8 mouse cellular contexts compared by ENCODE assay signal in genomic region chr2:148397784-148398100, GRCm38 (mm10). TPM values are rescaled to one million over a fixed set of nuclear protein-coding genes. Genes with fewer than 3 reads are reported as not detected.
DNase-seq lines count a peak whose midpoint lies in the region; ATAC-seq and TF ChIP-seq lines count a peak whose summit lies in the region.

No protein-coding gene starts in this region.

- H3K27me3 ChIP-seq in forebrain, postnatal 0 days (ENCODE audit: insufficient read depth, low read length) = peaks cover 7% of the 10 kb centered on the region
- peaks cover 38% of the 10 kb centered on the region for H3K27me3 ChIP-seq in forebrain, embryonic 13.5 days

- H3K4me3 ChIP-seq in forebrain, postnatal 0 days (ENCODE audit: low read depth, low read length) = no peak overlapping the region
- no peak overlapping the region for H3K4me3 ChIP-seq in forebrain, embryonic 13.5 days
- no peak overlapping the region; the same call in 1 of the 2 replicates for H3K4me3 ChIP-seq in gastrocnemius, adult 2 months

- 81% methylated on average over 1 of the region's 1 CpGs for WGBS in forebrain, postnatal 0 days
- WGBS in forebrain, embryonic 13.5 days = 85% methylated on average over 1 of the region's 1 CpGs

- no peak for TF ChIP-seq CTCF in forebrain, postnatal 0 days (IDR thresholded peaks at IDR 0.05; ENCODE audit: low read depth)
- TF ChIP-seq CTCF in gastrocnemius, adult 2 months (IDR thresholded peaks at IDR 0.05) = no peak

- H3K36me3 ChIP-seq in forebrain, postnatal 0 days (ENCODE audit: insufficient read depth) = no peaks in the 10 kb centered on the region
- H3K36me3 ChIP-seq in forebrain, embryonic 13.5 days (ENCODE audit: poor library complexity, severe bottlenecking) = no peaks in the 10 kb centered on the region

- H3K27ac ChIP-seq in forebrain, postnatal 0 days (ENCODE audit: low read depth, low read length) = no peak overlapping the region
- no peak overlapping the region for H3K27ac ChIP-seq in forebrain, embryonic 13.5 days
- H3K27ac ChIP-seq in gastrocnemius, adult 2 months = peak overlapping the region; percentile 69

- no peaks in the 10 kb centered on the region for H3K9me3 ChIP-seq in forebrain, postnatal 0 days (ENCODE audit: low read length)
- no peaks in the 10 kb centered on the region for H3K9me3 ChIP-seq in forebrain, embryonic 13.5 days (replicated peaks)

- ATAC-seq in forebrain, postnatal 0 days = no peak
- ATAC-seq in forebrain, embryonic 13.5 days = no peak
- no peak for ATAC-seq in erythroblast, adult 5-6 weeks (replicated peaks; ENCODE audit: low FRiP score, poor library complexity, severe bottlenecking)

- intact Hi-C loops in gastrocnemius, adult 2 months (cut with DNase I) = loop anchor here (10.0 kb wide), 1 partner anchor 123 kb away; no protein-coding TSS in a partner anchor

- H3K4me1 ChIP-seq in forebrain, postnatal 0 days (ENCODE audit: insufficient read depth) = no peaks in the 10 kb centered on the region
- H3K4me1 ChIP-seq in forebrain, embryonic 13.5 days = peaks cover 14% of the 10 kb centered on the region

- DNase-seq in forebrain, postnatal 0 days = no peak
- peak; percentile 47 for DNase-seq in 3134 (ENCODE audit: extremely low read depth, insufficient read length, low spot score)
- peak; percentile 75 for DNase-seq in gastrocnemius, adult 2 months
- DNase-seq in kidney, postnatal 10 days = peak; percentile 72
- DNase-seq in embryo, embryonic 10 days (ENCODE audit: low spot score) = no peak
- DNase-seq in spleen, adult 18-20 months = no peak

- no peak overlapping the region for H3K9ac ChIP-seq in forebrain, postnatal 0 days
- no peak overlapping the region for H3K9ac ChIP-seq in forebrain, embryonic 13.5 days

- peak overlapping the region; percentile 95; the same call in 1 of the 2 replicates for H3K4me2 ChIP-seq in forebrain, postnatal 0 days (ENCODE audit: low read depth)
- no peak overlapping the region for H3K4me2 ChIP-seq in forebrain, embryonic 13.5 days

RNA-seq across cellular contexts. Expression of gene Sstr4, which starts 2.6 kb away (rescaled TPM):
- total RNA-seq in forebrain, postnatal 0 days (2014; rRNA removed) = 10.7 and 12.1 TPM in 2 replicates
- polyA plus RNA-seq in forebrain, postnatal 0 days (2015; fragmentation: Nextera tagmentation; extraction: Ambion mirVana) = 1.9 and 2.8 TPM in 2 replicates
- 0.60 and 0.80 TPM in 2 replicates for polyA plus RNA-seq in forebrain, embryonic 13.5 days (2015; fragmentation: Nextera tagmentation; extraction: Ambion mirVana)
- under 1 TPM; 0.28 to 0.47 TPM for total RNA-seq in gastrocnemius, adult 2 months (2021)
- not detected in 2 replicates for total RNA-seq in erythroblast, adult 5-6 weeks (2015; ENCODE audit: low replicate concordance)
- 0.77 TPM in 1 of 2 replicates, not detected in the other for total RNA-seq in erythroblast, adult 5-6 weeks (2017; ENCODE audit: low replicate concordance)

RNA-seq across cellular contexts. Expression of gene Thbd, which starts 10.2 kb away (rescaled TPM):
- total RNA-seq in forebrain, postnatal 0 days (2014; rRNA removed) = 16.2 and 24.2 TPM in 2 replicates
- 9.6 and 11.1 TPM in 2 replicates for polyA plus RNA-seq in forebrain, postnatal 0 days (2015; fragmentation: Nextera tagmentation; extraction: Ambion mirVana)
- 2.2 and 2.7 TPM in 2 replicates for polyA plus RNA-seq in forebrain, embryonic 13.5 days (2015; fragmentation: Nextera tagmentation; extraction: Ambion mirVana)
- 10 to 100 TPM; 13.0 to 24.0 TPM for total RNA-seq in gastrocnemius, adult 2 months (2021)
- 2.3 and 3.1 TPM in 2 replicates for total RNA-seq in erythroblast, adult 5-6 weeks (2015; ENCODE audit: low replicate concordance)
- total RNA-seq in erythroblast, adult 5-6 weeks (2017; ENCODE audit: low replicate concordance) = 2.9 and 4.7 TPM in 2 replicates

RNA-seq across cellular contexts. Expression of gene Cd93, which starts 45.6 kb away (rescaled TPM):
- 15.2 and 22.4 TPM in 2 replicates for total RNA-seq in forebrain, postnatal 0 days (2014; rRNA removed)
- 4.0 and 4.5 TPM in 2 replicates for polyA plus RNA-seq in forebrain, postnatal 0 days (2015; fragmentation: Nextera tagmentation; extraction: Ambion mirVana)
- 5.0 and 5.9 TPM in 2 replicates for polyA plus RNA-seq in forebrain, embryonic 13.5 days (2015; fragmentation: Nextera tagmentation; extraction: Ambion mirVana)
- 10 to 100 TPM; 12.6 to 16.5 TPM for total RNA-seq in gastrocnemius, adult 2 months (2021)
- total RNA-seq in erythroblast, adult 5-6 weeks (2015; ENCODE audit: low replicate concordance) = 8.8 and 14.2 TPM in 2 replicates
- 9.1 and 9.4 TPM in 2 replicates for total RNA-seq in erythroblast, adult 5-6 weeks (2017; ENCODE audit: low replicate concordance)

Comparison
In these comparisons a context has a peak if more than half of its experiments do, and no peak if none do; other contexts are left out.
1. DNase-seq: peak in 3134 (single experiment), gastrocnemius, adult 2 months (single experiment) and kidney, postnatal 10 days (single experiment); none in forebrain, postnatal 0 days (single experiment), embryo, embryonic 10 days (single experiment) and spleen, adult 18-20 months (0 of 2).